Mouse (Mus musculus): Measurements from ENCODE around the gene Tfcp2. TPM values are rescaled to one million over a fixed set of nuclear protein-coding genes. Genes with fewer than 3 reads are reported as not detected.
A peak's percentile ranks its signal among the peaks of the same experiment; 100 is the strongest.

The Tfcp2 gene
- total RNA-seq (2012; rRNA removed), result 13.1 and 13.6 TPM in 2 replicates

DNA sequence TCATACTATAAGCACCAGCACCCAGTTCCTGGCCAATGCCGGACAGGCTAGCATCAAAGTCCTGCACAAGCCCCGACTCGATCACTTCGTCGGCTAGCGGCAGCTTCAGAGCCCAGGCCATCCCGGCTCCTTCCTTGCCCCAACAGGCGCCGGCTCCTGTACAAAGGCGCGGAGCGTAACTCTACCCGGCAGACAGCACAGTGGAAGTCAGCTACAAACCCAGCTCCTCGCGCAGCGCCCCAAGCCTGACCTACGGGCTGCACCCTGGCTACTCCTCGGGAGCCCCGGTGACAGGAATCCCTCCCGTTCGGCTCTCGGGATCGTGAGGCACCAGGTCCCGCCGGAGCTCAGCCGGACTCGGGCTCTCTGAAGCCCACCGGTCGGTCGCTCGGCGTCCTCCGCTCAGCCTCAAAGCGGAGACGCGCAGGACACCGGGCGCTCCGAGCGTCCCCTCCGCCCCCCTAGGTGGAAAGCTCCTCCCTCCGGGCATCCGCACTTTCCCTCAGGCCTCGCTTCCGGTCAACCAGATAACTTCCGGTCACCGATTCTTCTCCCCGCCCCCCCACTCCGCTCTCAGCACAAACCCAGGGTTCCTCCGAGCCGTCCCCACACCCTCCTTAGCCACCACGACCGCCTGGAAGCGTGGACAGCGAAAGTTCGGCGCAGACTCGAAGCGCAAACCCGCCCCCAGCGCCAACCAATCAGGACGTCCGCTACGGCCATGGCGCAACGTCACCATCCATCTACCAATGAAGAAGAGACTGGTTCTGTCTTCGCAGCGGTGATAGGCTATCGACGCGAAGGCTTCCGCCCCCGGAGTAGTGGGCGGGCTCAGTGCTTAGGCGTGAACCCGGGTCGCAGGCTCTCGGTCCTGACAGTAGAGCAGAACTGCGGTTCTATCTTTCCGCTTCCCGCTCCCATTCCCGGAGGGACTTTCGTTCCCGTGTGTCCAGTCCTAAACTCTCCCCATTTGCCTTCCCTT lies at the start of gene Tfcp2:
Gene Tfcp2 (minus strand): TSS at position 683 of the 982 bp plus-strand sequence.
- no peak for TF ChIP-seq MAFK (IDR thresholded peaks at IDR 0.05; ENCODE audit: insufficient read depth, low read depth, low read length)
- peak; percentile 90 for TF ChIP-seq CHD2 (IDR thresholded peaks at IDR 0.05; ENCODE audit: low read depth, low read length)
- no peak for TF ChIP-seq ZC3H11A (IDR thresholded peaks at IDR 0.05; ENCODE audit: borderline replicate concordance, low read depth, low read length)
- no peak for TF ChIP-seq ZNF384 (IDR thresholded peaks at IDR 0.05; ENCODE audit: low read depth, low read length)
- TF ChIP-seq HCFC1 (IDR thresholded peaks at IDR 0.05; ENCODE audit: borderline replicate concordance, insufficient read depth, low read length), result no peak
- DNase-seq (ENCODE audit: low read depth, low spot score), result peak; percentile 95
- Histone ChIP-seq H3K36me3 (ENCODE audit: control insufficient read depth, insufficient read depth, low read length, poor library complexity, severe bottlenecking) (peaks cover 3% of the 10 kb centered on the region; the same call in 1 of the 2 replicates), H3K4me3 (ENCODE audit: insufficient read depth in 1 of 2, low read depth in 1 of 2, low read length in 2 of 2, poor library complexity in 1 of 2, severe bottlenecking in 1 of 2) (peak within 1 kb of the TSS; percentile 80 to 93), H3K4me1 (ENCODE audit: control insufficient read depth in 2 of 2, insufficient read depth in 2 of 2, low read length in 2 of 2, poor library complexity in 1 of 2) (peaks cover 0 to 3% of the 10 kb centered on the region in 2 experiments; a peak in 1 of 4 replicates), H3K9ac (ENCODE audit: insufficient read depth, low read depth, low read length, poor library complexity, severe bottlenecking) (peak within 1 kb of the TSS; percentile 82), H3K27ac (ENCODE audit: insufficient read depth, low read depth, low read length, poor library complexity, severe bottlenecking) (peak within 1 kb of the TSS; percentile 36; the same call in 1 of the 2 replicates), H3K9me3 (ENCODE audit: control insufficient read depth, insufficient read depth, low read depth, low read length) (no peaks in the 10 kb centered on the region)
- in situ Hi-C loops (cut with MboI; ENCODE audit: low sequenced_read_pairs in 2 of 2, unreplicated experiment in 2 of 2), result no loop called here

DNA sequence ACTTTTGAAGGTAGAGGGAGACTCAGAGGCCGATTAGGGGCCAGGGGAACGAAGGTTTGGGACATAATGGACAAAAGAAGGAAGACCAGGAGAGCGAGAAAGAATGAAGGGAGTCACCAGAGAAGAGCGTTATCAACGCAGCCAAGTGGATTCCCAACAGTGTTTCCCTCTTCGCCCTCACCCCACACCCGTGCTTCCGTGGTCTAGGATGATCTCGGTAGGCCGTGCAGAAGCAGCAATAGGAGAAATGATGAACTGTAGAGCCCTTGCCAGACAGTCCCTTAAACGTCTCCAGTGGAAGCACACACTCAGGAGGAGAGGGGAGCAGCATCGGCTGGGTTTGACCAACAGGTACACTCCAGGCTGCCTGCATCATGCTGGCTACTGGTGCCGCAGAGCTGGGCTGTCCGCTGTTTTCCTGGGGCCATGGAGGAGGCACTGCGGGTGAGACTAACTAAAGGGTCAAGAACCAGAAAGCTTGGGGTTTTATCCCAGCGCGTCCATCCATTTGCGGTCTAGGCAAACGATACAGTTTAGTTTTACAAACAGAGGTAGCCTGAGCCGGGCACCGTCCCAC lies 49.0 kb upstream of the Tfcp2 start:
- H3K9ac ChIP-seq (ENCODE audit: insufficient read depth, low read depth, low read length, poor library complexity, severe bottlenecking), result no peak overlapping the region
- H3K4me3 ChIP-seq (ENCODE audit: insufficient read depth in 1 of 2, low read depth in 1 of 2, low read length in 2 of 2, poor library complexity in 1 of 2, severe bottlenecking in 1 of 2), result peak overlapping the region in 1 of 2 experiments; percentile 7; a peak in 1 of 4 replicates
- H3K9me3 ChIP-seq (ENCODE audit: control insufficient read depth, insufficient read depth, low read depth, low read length), result no peaks in the 10 kb centered on the region
- peaks cover 4 to 12% of the 10 kb centered on the region in 2 experiments; a peak in 3 of 4 replicates for H3K4me1 ChIP-seq (ENCODE audit: control insufficient read depth in 2 of 2, insufficient read depth in 2 of 2, low read length in 2 of 2, poor library complexity in 1 of 2)
- H3K36me3 ChIP-seq (ENCODE audit: control insufficient read depth, insufficient read depth, low read length, poor library complexity, severe bottlenecking), result no peaks in the 10 kb centered on the region
- TF ChIP-seq ZC3H11A (IDR thresholded peaks at IDR 0.05; ENCODE audit: borderline replicate concordance, low read depth, low read length) (no peak), HCFC1 (IDR thresholded peaks at IDR 0.05; ENCODE audit: borderline replicate concordance, insufficient read depth, low read length) (no peak), MAFK (IDR thresholded peaks at IDR 0.05; ENCODE audit: insufficient read depth, low read depth, low read length) (no peak), ZNF384 (IDR thresholded peaks at IDR 0.05; ENCODE audit: low read depth, low read length) (no peak), CHD2 (IDR thresholded peaks at IDR 0.05; ENCODE audit: low read depth, low read length) (no peak)
- DNase-seq (ENCODE audit: low read depth, low spot score), result no peak
- no peak overlapping the region for H3K27ac ChIP-seq (ENCODE audit: insufficient read depth, low read depth, low read length, poor library complexity, severe bottlenecking)
- in situ Hi-C loops (cut with MboI; ENCODE audit: low sequenced_read_pairs in 2 of 2, unreplicated experiment in 2 of 2), result no loop called here

DNA sequence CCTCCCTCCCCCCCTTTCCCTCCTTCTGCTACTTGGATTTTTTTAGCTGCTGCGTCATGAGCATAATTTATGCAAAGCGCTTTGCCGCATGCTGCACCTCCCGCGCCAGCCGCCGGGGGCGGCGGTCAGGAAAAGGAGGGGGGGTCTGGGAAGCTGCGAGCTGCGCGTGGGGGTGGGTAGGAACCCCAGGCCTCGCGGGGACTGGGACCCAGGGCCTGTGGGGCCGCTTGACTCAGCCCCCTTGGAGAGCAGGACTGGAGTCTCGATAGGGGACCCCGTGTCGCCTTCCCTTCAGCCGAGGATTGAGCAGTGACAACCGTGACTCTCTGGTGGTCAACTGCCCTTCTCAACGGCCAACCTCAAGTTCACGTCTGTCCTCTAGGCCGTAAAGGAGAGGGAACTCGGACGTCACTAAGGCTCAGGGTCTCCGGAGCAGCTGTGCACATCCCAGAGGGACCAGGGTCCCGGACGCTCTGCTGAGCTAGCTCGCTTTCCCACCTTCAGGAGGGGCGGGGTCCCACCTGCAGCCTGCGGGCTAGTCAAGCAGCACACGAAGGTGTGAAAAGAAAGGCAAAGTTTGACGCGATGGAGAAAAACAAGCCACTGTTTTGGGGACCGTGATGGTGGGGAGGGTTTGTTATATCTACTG lies 48.4 kb upstream of the Tfcp2 start:
- in situ Hi-C loops (cut with MboI; ENCODE audit: low sequenced_read_pairs in 2 of 2, unreplicated experiment in 2 of 2), result no loop called here
- no peaks in the 10 kb centered on the region for H3K9me3 ChIP-seq (ENCODE audit: control insufficient read depth, insufficient read depth, low read depth, low read length)
- no peaks in the 10 kb centered on the region for H3K36me3 ChIP-seq (ENCODE audit: control insufficient read depth, insufficient read depth, low read length, poor library complexity, severe bottlenecking)
- H3K4me1 ChIP-seq (ENCODE audit: control insufficient read depth in 2 of 2, insufficient read depth in 2 of 2, low read length in 2 of 2, poor library complexity in 1 of 2), result peaks cover 4 to 12% of the 10 kb centered on the region in 2 experiments; a peak in 3 of 4 replicates
- 0 out of 2 replicates have a peak overlapping the region, but pooled peaks have one; percentile 16 for H3K9ac ChIP-seq (ENCODE audit: insufficient read depth, low read depth, low read length, poor library complexity, severe bottlenecking)
- no peak for DNase-seq (ENCODE audit: low read depth, low spot score)
- peak overlapping the region; percentile 63 to 79 for H3K4me3 ChIP-seq (ENCODE audit: insufficient read depth in 1 of 2, low read depth in 1 of 2, low read length in 2 of 2, poor library complexity in 1 of 2, severe bottlenecking in 1 of 2)
- H3K27ac ChIP-seq (ENCODE audit: insufficient read depth, low read depth, low read length, poor library complexity, severe bottlenecking), result no peak overlapping the region
- TF ChIP-seq MAFK (IDR thresholded peaks at IDR 0.05; ENCODE audit: insufficient read depth, low read depth, low read length) (0 out of 2 replicates have a peak, but pooled peaks have one; percentile 7), HCFC1 (IDR thresholded peaks at IDR 0.05; ENCODE audit: borderline replicate concordance, insufficient read depth, low read length) (no peak), ZNF384 (IDR thresholded peaks at IDR 0.05; ENCODE audit: low read depth, low read length) (peak; percentile 66), ZC3H11A (IDR thresholded peaks at IDR 0.05; ENCODE audit: borderline replicate concordance, low read depth, low read length) (no peak)

All from ES-E14 (cell line).